Mouse (Mus musculus) heart, postnatal 0 days (tissue): ENCODE measurements around the gene Klf3.

ENCODE experiments used
- CTCF ChIP-seq: IDR thresholded peaks from 2 replicates; pipeline ENCODE4 v1.5.1; 2016; ENCODE audit warnings: antibody characterized with exemption, control low read depth, low read depth
- EP300 ChIP-seq: IDR thresholded peaks from 2 replicates; pipeline ENCODE4 v1.6.1; 2016; ENCODE audit warnings: antibody characterized with exemption, low read depth

- TF ChIP-seq CTCF = no peak
- TF ChIP-seq EP300 = no peak
These were observed 25.1 kb downstream of the Klf3 start for GRCm38 (mm10) chr5:64828314-64828713.
